Mouse (Mus musculus) ES-Bruce4 (cell line): ENCODE data around the gene B3galt6.

ENCODE experiments used
- CTCF ChIP-seq: IDR thresholded peaks from one replicate; pipeline ENCODE4 v1.8.1; 2011; ENCODE audit warnings: low read depth, low read length
- POLR2A ChIP-seq: IDR thresholded peaks from one replicate; pipeline ENCODE4 v1.8.1; 2011; ENCODE audit warnings: low read length; ENCODE audit not compliant: insufficient read depth

DNA sequence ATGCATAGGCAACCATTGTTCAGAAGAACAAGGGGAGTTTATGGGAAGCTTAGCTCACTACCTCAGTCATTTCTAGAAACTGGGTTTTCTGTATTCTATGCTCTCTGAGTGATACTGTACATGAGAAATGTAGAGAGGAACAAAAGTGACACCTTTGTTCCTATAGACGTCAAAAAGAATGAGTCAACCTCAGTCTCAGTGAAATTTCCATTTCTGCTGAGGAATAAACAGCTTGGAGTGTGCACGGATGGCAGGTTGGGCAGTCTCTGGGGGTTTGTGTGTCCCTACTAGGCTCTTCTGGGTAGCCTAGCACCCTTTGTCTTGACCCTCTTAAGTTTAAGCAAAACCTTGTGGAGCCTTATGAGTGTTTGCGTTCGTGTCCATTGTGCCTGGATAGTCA is 15.9 kb upstream of the B3galt6 start:
- no peak for TF ChIP-seq CTCF
- TF ChIP-seq POLR2A, result no peak
